Comparison of ENCODE assay signal across 8 mouse cellular contexts in the genomic region with DNA sequence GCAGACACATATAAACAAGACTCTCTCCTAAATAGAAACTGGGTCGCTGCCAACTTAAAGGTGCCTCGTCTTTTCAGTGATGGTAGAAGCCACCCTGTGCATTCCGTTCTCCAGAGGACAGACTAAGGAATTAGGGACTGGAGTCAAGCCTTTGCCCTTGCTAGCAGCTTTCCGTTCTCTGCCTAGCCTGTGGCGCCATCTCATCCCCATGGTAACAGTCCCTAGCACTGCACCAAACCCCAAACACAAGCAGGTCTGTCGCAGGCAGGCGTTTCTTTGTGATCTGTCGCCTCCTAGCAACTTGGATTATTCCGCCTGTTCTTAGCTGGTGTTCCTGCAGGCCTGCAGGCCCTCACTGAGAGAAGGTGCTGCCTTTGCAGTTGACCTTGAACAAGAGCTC. TPM values are rescaled to one million over a fixed set of nuclear protein-coding genes. Genes with fewer than 3 reads are reported as not detected.
DNase-seq lines count a peak whose midpoint lies in the region; ATAC-seq lines count a peak whose summit lies in the region.
"Had no signal": no experiment of that assay in that cellular context is flagged by ENCODE, and none has a peak within 500 bp of the region (broad histone marks: within the 10 kb centered on the region; RNA-seq: fewer than 3 reads in every experiment).

No protein-coding gene starts in this region.

- no peak overlapping the region for H3K27ac ChIP-seq in forebrain, embryonic 11.5 days (ENCODE audit: low read depth, low read length)
- peak overlapping the region; percentile 48 for H3K27ac ChIP-seq in hindbrain, embryonic 12.5 days
- H3K27ac ChIP-seq in neural tube, embryonic 14.5 days (ENCODE audit: low read depth, low read length): peak overlapping the region; percentile 28; the same call in 1 of the 2 replicates
- H3K27ac ChIP-seq: liver, embryonic 15.5 days had no signal

- no peaks in the 10 kb centered on the region for H3K36me3 ChIP-seq in forebrain, embryonic 11.5 days (ENCODE audit: control insufficient read depth, insufficient read depth, low read length)
- no peaks in the 10 kb centered on the region for H3K36me3 ChIP-seq in hindbrain, embryonic 12.5 days
- H3K36me3 ChIP-seq in neural tube, embryonic 14.5 days (ENCODE audit: control insufficient read depth, insufficient read depth, low read length): no peaks in the 10 kb centered on the region

- no peak overlapping the region for H3K4me2 ChIP-seq in forebrain, embryonic 11.5 days (ENCODE audit: low read depth, low read length, severe bottlenecking)
- no peak overlapping the region for H3K4me2 ChIP-seq in hindbrain, embryonic 12.5 days (replicated peaks)
- no peak overlapping the region for H3K4me2 ChIP-seq in neural tube, embryonic 14.5 days (ENCODE audit: low read depth, low read length)
- H3K4me2 ChIP-seq: liver, embryonic 15.5 days had no signal

- no peaks in the 10 kb centered on the region for H3K27me3 ChIP-seq in forebrain, embryonic 11.5 days (ENCODE audit: control insufficient read depth, insufficient read depth, low read length)
- H3K27me3 ChIP-seq in hindbrain, embryonic 12.5 days: no peaks in the 10 kb centered on the region
- H3K27me3 ChIP-seq in neural tube, embryonic 14.5 days (ENCODE audit: control insufficient read depth, insufficient read depth, low read length): no peaks in the 10 kb centered on the region
- H3K27me3 ChIP-seq: liver, embryonic 15.5 days had no signal

- peak; percentile 60 for DNase-seq in layer of hippocampus, adult 11-12 months (ENCODE audit: low spot score)
- DNase-seq in layer of hippocampus, adult 9-10 months (ENCODE audit: low spot score): no peak
- peak; percentile 74 for DNase-seq in forebrain, embryonic 11.5 days (ENCODE audit: low spot score)
- DNase-seq in lung, postnatal 14 days: no peak
- DNase-seq in spleen, postnatal 14 days (ENCODE audit: low spot score in 2 of 2): no peak

- no peaks in the 10 kb centered on the region for H3K9me3 ChIP-seq in forebrain, embryonic 11.5 days (ENCODE audit: control insufficient read depth, low read length)
- H3K9me3 ChIP-seq in hindbrain, embryonic 12.5 days (replicated peaks): no peaks in the 10 kb centered on the region
- H3K9me3 ChIP-seq in neural tube, embryonic 14.5 days (ENCODE audit: control insufficient read depth, low read length): no peaks in the 10 kb centered on the region
- H3K9me3 ChIP-seq: liver, embryonic 15.5 days had no signal

- 0 out of 2 replicates have a peak, but pooled peaks have one; percentile 61 for ATAC-seq in forebrain, embryonic 11.5 days (replicated peaks; ENCODE audit: low FRiP score)
- ATAC-seq in hindbrain, embryonic 12.5 days (ENCODE audit: low FRiP score): peak; percentile 51; the same call in 1 of the 2 replicates
- ATAC-seq in neural tube, embryonic 14.5 days (ENCODE audit: low read depth): peak; percentile 74

- no peak overlapping the region for H3K9ac ChIP-seq in forebrain, embryonic 11.5 days (ENCODE audit: low read length)
- H3K9ac ChIP-seq in hindbrain, embryonic 12.5 days: no peak overlapping the region
- no peak overlapping the region for H3K9ac ChIP-seq in neural tube, embryonic 14.5 days (replicated peaks; ENCODE audit: low read depth, low read length)
- H3K9ac ChIP-seq: liver, embryonic 15.5 days had no signal

- 15% methylated on average over 9 of the region's 9 CpGs for WGBS in forebrain, embryonic 11.5 days
- WGBS in hindbrain, embryonic 12.5 days: 23% methylated on average over 9 of the region's 9 CpGs
- 23% methylated on average over 9 of the region's 9 CpGs for WGBS in neural tube, embryonic 14.5 days

- peaks cover 5% of the 10 kb centered on the region; the same call in 1 of the 2 replicates for H3K4me1 ChIP-seq in forebrain, embryonic 11.5 days (replicated peaks; ENCODE audit: control insufficient read depth, insufficient read depth, low read length)
- peaks cover 14% of the 10 kb centered on the region for H3K4me1 ChIP-seq in hindbrain, embryonic 12.5 days
- peaks cover 4% of the 10 kb centered on the region for H3K4me1 ChIP-seq in neural tube, embryonic 14.5 days (ENCODE audit: control insufficient read depth, insufficient read depth, low read length)

- no peak overlapping the region for H3K4me3 ChIP-seq in forebrain, embryonic 11.5 days (ENCODE audit: low read depth, low read length)
- H3K4me3 ChIP-seq in hindbrain, embryonic 12.5 days: no peak overlapping the region
- no peak overlapping the region for H3K4me3 ChIP-seq in neural tube, embryonic 14.5 days (ENCODE audit: low read depth, low read length)
- H3K4me3 ChIP-seq: liver, embryonic 15.5 days had no signal

RNA-seq across cellular contexts. Expression of a gene that starts 5.0 kb away (rescaled TPM):
- polyA plus RNA-seq in forebrain, embryonic 11.5 days (2014; fragmentation: Nextera tagmentation; extraction: Ambion mirVana): 0.11 TPM in 1 of 2 replicates, not detected in the other
- polyA plus RNA-seq in hindbrain, embryonic 12.5 days (2016; fragmentation: Nextera tagmentation; extraction: Ambion mirVana): 0.14 and 0.30 TPM in 2 replicates
- polyA plus RNA-seq in neural tube, embryonic 14.5 days (2014; fragmentation: Nextera tagmentation; extraction: Ambion mirVana): not detected in 2 replicates
- polyA plus RNA-seq: liver, embryonic 15.5 days had no signal

RNA-seq across cellular contexts. Expression of a gene that starts 10.5 kb away (rescaled TPM):
- polyA plus RNA-seq in forebrain, embryonic 11.5 days (2014; fragmentation: Nextera tagmentation; extraction: Ambion mirVana): 0.47 and 0.79 TPM in 2 replicates
- 1.4 and 1.8 TPM in 2 replicates for polyA plus RNA-seq in hindbrain, embryonic 12.5 days (2016; fragmentation: Nextera tagmentation; extraction: Ambion mirVana)
- polyA plus RNA-seq in neural tube, embryonic 14.5 days (2014; fragmentation: Nextera tagmentation; extraction: Ambion mirVana): 6.7 and 8.0 TPM in 2 replicates

RNA-seq across cellular contexts. Expression of a gene that starts 16.8 kb away (rescaled TPM):
- polyA plus RNA-seq in forebrain, embryonic 11.5 days (2014; fragmentation: Nextera tagmentation; extraction: Ambion mirVana): 0.97 TPM in 1 of 2 replicates, not detected in the other
- 0.26 and 0.30 TPM in 2 replicates for polyA plus RNA-seq in hindbrain, embryonic 12.5 days (2016; fragmentation: Nextera tagmentation; extraction: Ambion mirVana)
- 0.08 and 0.10 TPM in 2 replicates for polyA plus RNA-seq in neural tube, embryonic 14.5 days (2014; fragmentation: Nextera tagmentation; extraction: Ambion mirVana)
- polyA plus RNA-seq: liver, embryonic 15.5 days had no signal

RNA-seq across cellular contexts. Expression of a gene that starts 16.8 kb away (rescaled TPM):
- 82.3 and 85.2 TPM in 2 replicates for polyA plus RNA-seq in forebrain, embryonic 11.5 days (2014; fragmentation: Nextera tagmentation; extraction: Ambion mirVana)
- polyA plus RNA-seq in hindbrain, embryonic 12.5 days (2016; fragmentation: Nextera tagmentation; extraction: Ambion mirVana): 57.1 and 61.4 TPM in 2 replicates
- polyA plus RNA-seq in neural tube, embryonic 14.5 days (2014; fragmentation: Nextera tagmentation; extraction: Ambion mirVana): 28.9 and 32.6 TPM in 2 replicates

RNA-seq across cellular contexts. Expression of a gene that starts 29.7 kb away (rescaled TPM):
- 8.9 and 12.7 TPM in 2 replicates for polyA plus RNA-seq in forebrain, embryonic 11.5 days (2014; fragmentation: Nextera tagmentation; extraction: Ambion mirVana)
- 11.5 and 14.2 TPM in 2 replicates for polyA plus RNA-seq in hindbrain, embryonic 12.5 days (2016; fragmentation: Nextera tagmentation; extraction: Ambion mirVana)
- 9.4 and 11.7 TPM in 2 replicates for polyA plus RNA-seq in neural tube, embryonic 14.5 days (2014; fragmentation: Nextera tagmentation; extraction: Ambion mirVana)

Comparison
In these comparisons a context has a peak if more than half of its experiments do, and no peak if none do; other contexts are left out.
1. DNase-seq: peak in layer of hippocampus, adult 11-12 months (single experiment) and forebrain, embryonic 11.5 days (single experiment); none in layer of hippocampus, adult 9-10 months (single experiment), lung, postnatal 14 days (single experiment) and spleen, postnatal 14 days (0 of 2).
2. Peak in every context shown above with its lines, with median percentiles within 50 percentile points of each other: ATAC-seq.